ENCODE assay signal across 12 mouse cellular contexts in the genomic region with DNA sequence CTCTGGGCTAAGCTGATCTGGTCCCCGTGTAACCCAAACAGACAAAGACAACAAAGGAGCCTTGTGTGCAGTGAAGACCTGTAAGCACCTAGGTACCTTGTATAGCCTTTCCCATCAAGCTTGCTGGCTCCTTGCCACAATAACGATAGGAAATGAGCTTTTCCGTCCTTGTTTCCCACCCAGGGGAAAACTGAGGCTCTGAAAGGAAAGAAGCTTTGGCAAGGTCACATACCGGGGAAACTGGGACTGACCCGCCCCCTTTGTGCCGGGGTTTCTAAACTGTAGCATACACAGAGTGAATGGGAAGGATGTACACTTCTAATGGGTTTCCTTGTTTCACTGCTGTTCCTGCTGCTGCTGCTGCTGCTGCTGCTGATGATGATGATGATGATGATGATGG. TPM values are rescaled to one million over a fixed set of nuclear protein-coding genes. Genes with fewer than 3 reads are reported as not detected.
DNase-seq lines count a peak whose midpoint lies in the region; ATAC-seq lines count a peak whose summit lies in the region.
"Had no signal": no experiment of that assay in that cellular context is flagged by ENCODE, and none has a peak within 500 bp of the region (broad histone marks: within the 10 kb centered on the region; RNA-seq: fewer than 3 reads in every experiment).

No protein-coding gene starts in this region.

- no peaks in the 10 kb centered on the region for H3K36me3 ChIP-seq in heart, embryonic 12.5 days
- no peaks in the 10 kb centered on the region for H3K36me3 ChIP-seq in intestine, embryonic 16.5 days (ENCODE audit: control insufficient read depth, insufficient read depth, low read length)
- no peaks in the 10 kb centered on the region for H3K36me3 ChIP-seq in neural tube, embryonic 13.5 days

- DNase-seq in heart, adult 11 months, result peak; percentile 98
- peak; percentile 28 for DNase-seq in gastrocnemius, postnatal 25 days
- DNase-seq in testis, postnatal 14 days (ENCODE audit: low spot score), result no peak
- no peak for DNase-seq in thymus, postnatal 36 days
- DNase-seq: forebrain, postnatal 0 days; lung, adult 18-20 months had no signal

- H3K4me1 ChIP-seq in heart, embryonic 12.5 days (replicated peaks), result peaks cover 5% of the 10 kb centered on the region; the same call in 1 of the 2 replicates
- peaks cover 26% of the 10 kb centered on the region for H3K4me1 ChIP-seq in intestine, embryonic 16.5 days (ENCODE audit: control insufficient read depth, insufficient read depth, low read length)
- H3K4me1 ChIP-seq in neural tube, embryonic 13.5 days (replicated peaks), result peaks cover 37% of the 10 kb centered on the region

- no peaks in the 10 kb centered on the region; the same call in 1 of the 2 replicates for H3K27me3 ChIP-seq in heart, embryonic 12.5 days (replicated peaks)
- H3K27me3 ChIP-seq in intestine, embryonic 16.5 days (replicated peaks; ENCODE audit: control insufficient read depth, insufficient read depth, low read length), result no peaks in the 10 kb centered on the region
- no peaks in the 10 kb centered on the region for H3K27me3 ChIP-seq in neural tube, embryonic 13.5 days

- no peak overlapping the region for H3K9ac ChIP-seq in heart, embryonic 12.5 days
- H3K9ac ChIP-seq in intestine, embryonic 16.5 days (ENCODE audit: low read depth, low read length), result 0 out of 2 replicates have a peak overlapping the region, but pooled peaks have one; percentile 3
- H3K9ac ChIP-seq in neural tube, embryonic 13.5 days, result no peak overlapping the region
- H3K9ac ChIP-seq: forebrain, postnatal 0 days had no signal

- H3K4me3 ChIP-seq in heart, embryonic 12.5 days, result no peak overlapping the region
- no peak overlapping the region for H3K4me3 ChIP-seq in intestine, embryonic 16.5 days (ENCODE audit: low read length)
- no peak overlapping the region for H3K4me3 ChIP-seq in neural tube, embryonic 13.5 days
- H3K4me3 ChIP-seq: layer of hippocampus, adult 2 months had no signal

- no peaks in the 10 kb centered on the region for H3K9me3 ChIP-seq in heart, embryonic 12.5 days (replicated peaks)
- no peaks in the 10 kb centered on the region for H3K9me3 ChIP-seq in intestine, embryonic 16.5 days (ENCODE audit: control insufficient read depth, low read length)
- H3K9me3 ChIP-seq in neural tube, embryonic 13.5 days, result no peaks in the 10 kb centered on the region

- H3K4me2 ChIP-seq in heart, embryonic 12.5 days, result no peak overlapping the region
- H3K4me2 ChIP-seq in intestine, embryonic 16.5 days (ENCODE audit: low read depth, low read length), result peak overlapping the region; percentile 1
- H3K4me2 ChIP-seq in neural tube, embryonic 13.5 days, result peak overlapping the region; percentile 26; the same call in 1 of the 2 replicates

- ATAC-seq in heart, embryonic 12.5 days (ENCODE audit: insufficient number of reproducible peaks, low FRiP score), result no peak
- no peak for ATAC-seq in intestine, embryonic 16.5 days
- peak; percentile 42; the same call in 1 of the 2 replicates for ATAC-seq in neural tube, embryonic 13.5 days (ENCODE audit: low read depth)
- no peak for ATAC-seq in megakaryocyte-erythroid progenitor cell, adult 5-6 weeks (replicated peaks; ENCODE audit: low FRiP score, low TSS enrichment, poor library complexity, severe bottlenecking)
- ATAC-seq: forebrain, postnatal 0 days had no signal

- no peak overlapping the region for H3K27ac ChIP-seq in heart, embryonic 12.5 days (ENCODE audit: poor library complexity, severe bottlenecking)
- H3K27ac ChIP-seq in intestine, embryonic 16.5 days (ENCODE audit: low read length), result peak overlapping the region; percentile 18
- peak overlapping the region; percentile 75 for H3K27ac ChIP-seq in neural tube, embryonic 13.5 days (replicated peaks)
- H3K27ac ChIP-seq: layer of hippocampus, adult 2 months had no signal

- 44% methylated on average over 6 of the region's 6 CpGs for WGBS in heart, embryonic 12.5 days
- 31% methylated on average over 6 of the region's 6 CpGs for WGBS in intestine, embryonic 16.5 days
- 24% methylated on average over 6 of the region's 6 CpGs for WGBS in neural tube, embryonic 13.5 days

RNA-seq across cellular contexts. Expression of a gene that starts 12.1 kb away (rescaled TPM):
- 0.31 and 0.33 TPM in 2 replicates for polyA plus RNA-seq in heart, embryonic 12.5 days (2016; fragmentation: Nextera tagmentation; extraction: Ambion mirVana)
- not detected for total RNA-seq in gastrocnemius, postnatal 25 days (2021)
- polyA plus RNA-seq in intestine, embryonic 16.5 days (2015; fragmentation: Nextera tagmentation; extraction: Ambion mirVana), result 749 and 1,123 TPM in 2 replicates
- polyA plus RNA-seq in neural tube, embryonic 13.5 days (2015; fragmentation: Nextera tagmentation; extraction: Ambion mirVana), result 2.2 and 2.9 TPM in 2 replicates
- not detected in 2 replicates for total RNA-seq in megakaryocyte-erythroid progenitor cell, adult 5-6 weeks (2014; fragmentation: Nextera tagmentation)
- total RNA-seq in megakaryocyte-erythroid progenitor cell, adult 5-6 weeks (2017), result not detected in 2 replicates
- total RNA-seq: layer of hippocampus, adult 2 months had no signal
- polyA plus RNA-seq: testis, adult 2 months had no signal

Comparison
In these comparisons a context has a peak if more than half of its experiments do, and no peak if none do; other contexts are left out.
1. DNase-seq: peak in heart, adult 11 months (single experiment) and gastrocnemius, postnatal 25 days (single experiment); none in testis, postnatal 14 days (single experiment) and thymus, postnatal 36 days (0 of 2).
2. RNA of a gene that starts 12.1 kb away (polyA plus RNA-seq): 749 to 1,123 TPM in intestine, embryonic 16.5 days; 2.2 to 2.9 TPM in neural tube, embryonic 13.5 days and 0.31 to 0.33 TPM in heart, embryonic 12.5 days; every median in the first group is over 100 times any median in the second.